Mouse (Mus musculus) midbrain, postnatal 0 days (tissue): ENCODE measurements around the gene Zfp385b. TPM values are rescaled to one million over a fixed set of nuclear protein-coding genes. Genes with fewer than 3 reads are reported as not detected.

Experiments used
- ATAC-seq: fragments of 200-750 bp; cut with Nextera tagmentation; 2 replicates; pipeline ENCODE4 v1.8.0; 2017; ENCODE audit warnings: moderate number of reproducible peaks, mild to moderate bottlenecking, moderate TSS enrichment, moderate library complexity; ENCODE audit not compliant: low FRiP score
- DNase-seq: peaks from one replicate; pipeline ENCODE4 v3.0.0-alpha.2; 2015; ENCODE audit warnings: low spot score
- H3K27ac ChIP-seq: fragments of 300-500 bp; sonication (generic); 2 replicates; pipeline ENCODE4 v1.5.1; 2014; ENCODE audit warnings: low read depth, mild to moderate bottlenecking, low read length, mixed read lengths
- H3K27me3 ChIP-seq: fragments of 300-500 bp; sonication (generic); 2 replicates; pipeline ENCODE4 v1.6.1; 2014; ENCODE audit warnings: low read length, control low read depth, mixed read lengths; ENCODE audit not compliant: insufficient read depth
- H3K36me3 ChIP-seq: fragments of 300-500 bp; sonication (generic); 2 replicates; pipeline ENCODE4 v1.6.1; 2014; ENCODE audit warnings: low read length, control low read depth, mixed read lengths; ENCODE audit not compliant: insufficient read depth
- H3K4me1 ChIP-seq: fragments of 300-500 bp; sonication (generic); 2 replicates; pipeline ENCODE4 v1.6.1; 2014; ENCODE audit warnings: mild to moderate bottlenecking, control low read depth, antibody characterized with exemption, low read length, mixed read lengths; ENCODE audit not compliant: insufficient read depth
- H3K4me2 ChIP-seq: fragments of 300-500 bp; sonication (generic); 2 replicates; pipeline ENCODE4 v1.6.1; 2014; ENCODE audit warnings: low read depth, mild to moderate bottlenecking, low read length, mixed read lengths; ENCODE audit not compliant: poor library complexity, severe bottlenecking
- H3K4me3 ChIP-seq: fragments of 300-500 bp; sonication (generic); 2 replicates; pipeline ENCODE4 v1.5.1; 2014; ENCODE audit warnings: low read depth, mild to moderate bottlenecking, low read length, moderate library complexity
- H3K9ac ChIP-seq: fragments of 300-500 bp; sonication (generic); replicated peaks from 2 replicates; pipeline ENCODE4 v1.6.1; 2014; ENCODE audit warnings: mild to moderate bottlenecking, low read length, moderate library complexity, mixed read lengths; ENCODE audit not compliant: poor library complexity, severe bottlenecking
- H3K9me3 ChIP-seq: fragments of 300-500 bp; sonication (generic); 2 replicates; pipeline ENCODE4 v1.6.1; 2016; ENCODE audit warnings: low read length, control low read depth
- CTCF ChIP-seq: IDR thresholded peaks from 2 replicates; pipeline ENCODE4 v1.5.1; 2016; ENCODE audit warnings: antibody characterized with exemption, mild to moderate bottlenecking
- WGBS: fragments of 180-500 bp; shearing (Covaris S2); extraction: QIAGEN DNeasy Blood & Tissue Kit; methylation state at CpG from one replicate; pipeline ENCODE4 v1.1.7; 2014; 5-methylcytosine and 5-hydroxymethylcytosine counted together
- polyA plus RNA-seq: library from polyadenylated mRNA; unstranded; fragments of >200 nt; fragmentation: Nextera tagmentation; extraction: Ambion mirVana; gene quantifications from 2 replicates; pipeline ENCODE4 v1.2.1, GENCODE M21; 2015
- total RNA-seq: library from RNA; depleted of rRNA; stranded (reverse); fragments of >200 nt; gene quantifications from 2 replicates; pipeline ENCODE4 v1.2.3, GENCODE M21; 2014; rRNA removed

Zfp385b gene
- total and polyA plus RNA-seq, 2 experiments from 2014 or later: 11.8 to 16.6 TPM

DNA sequence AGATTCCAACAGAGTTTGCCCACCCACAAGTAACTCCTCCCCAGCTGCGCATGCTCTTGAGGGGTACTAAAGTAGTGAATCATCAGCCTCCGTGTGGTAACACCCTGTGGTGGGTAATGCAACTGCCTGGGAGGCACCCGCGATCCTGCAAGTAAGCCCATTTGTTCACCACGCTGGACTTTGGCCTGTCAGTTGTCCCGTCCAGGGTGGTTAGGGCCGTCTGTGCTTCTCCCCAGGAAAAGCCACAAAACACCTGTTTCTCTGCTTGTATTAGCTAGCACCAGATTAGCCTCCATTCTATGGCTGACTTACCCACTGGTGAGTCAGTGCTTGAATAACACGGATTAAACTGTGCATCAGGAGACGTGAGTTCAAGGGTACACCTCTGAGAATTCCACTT, 442.6 kb downstream of the Zfp385b start:
- no peak for DNase-seq
- Histone ChIP-seq H3K4me2 (no peak overlapping the region), H3K27me3 (no peaks in the 10 kb centered on the region), H3K4me1 (no peaks in the 10 kb centered on the region), H3K4me3 (no peak overlapping the region), H3K27ac (no peak overlapping the region), H3K9ac (no peak overlapping the region), H3K36me3 (no peaks in the 10 kb centered on the region), H3K9me3 (no peaks in the 10 kb centered on the region)
- no peak for ATAC-seq
- no peak for TF ChIP-seq CTCF
- WGBS: 85% methylated on average over 9 of the region's 9 CpGs

GRCm38 (mm10) chr2:77375155-77375554, 444.3 kb downstream of the Zfp385b start:
- no peaks in the 10 kb centered on the region for H3K36me3 ChIP-seq
- H3K4me2 ChIP-seq: no peak overlapping the region
- H3K27ac ChIP-seq: no peak overlapping the region
- H3K9me3 ChIP-seq: no peaks in the 10 kb centered on the region
- DNase-seq: peak; percentile 75
- no peaks in the 10 kb centered on the region for H3K27me3 ChIP-seq
- no peak overlapping the region for H3K4me3 ChIP-seq
- H3K4me1 ChIP-seq: no peaks in the 10 kb centered on the region
- H3K9ac ChIP-seq: no peak overlapping the region
- TF ChIP-seq CTCF: no peak
- WGBS: 45% methylated on average over 8 of the region's 8 CpGs
- ATAC-seq: no peak; the same call in 1 of the 2 replicates

DNA sequence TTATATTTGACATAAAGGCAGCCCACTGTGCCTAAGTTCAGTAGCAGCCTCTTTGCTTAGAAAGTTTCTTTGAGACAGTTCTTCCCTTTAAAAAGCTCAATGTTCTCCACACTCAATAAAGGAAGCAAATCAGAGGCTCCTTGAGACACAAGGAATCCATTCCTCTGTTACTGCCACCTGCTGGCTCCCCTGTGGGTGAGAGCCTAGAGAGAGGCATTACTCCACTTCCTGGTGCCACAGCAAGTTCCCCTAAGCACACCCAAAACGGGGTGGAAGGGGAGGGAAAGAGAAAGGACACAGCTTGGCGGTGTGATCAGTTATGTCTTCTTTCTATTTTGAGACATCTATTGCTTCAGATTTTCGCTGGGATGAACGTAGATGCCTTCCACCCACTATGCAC, 450.3 kb downstream of the Zfp385b start:
- no peaks in the 10 kb centered on the region for H3K4me1 ChIP-seq
- H3K27ac ChIP-seq: no peak overlapping the region
- no peak overlapping the region for H3K4me3 ChIP-seq
- 72% methylated on average over 4 of the region's 4 CpGs for WGBS
- no peaks in the 10 kb centered on the region for H3K9me3 ChIP-seq
- ATAC-seq (no peak), DNase-seq (no peak)
- no peaks in the 10 kb centered on the region for H3K36me3 ChIP-seq
- no peak overlapping the region for H3K4me2 ChIP-seq
- no peak overlapping the region for H3K9ac ChIP-seq
- no peaks in the 10 kb centered on the region for H3K27me3 ChIP-seq
- TF ChIP-seq CTCF: peak; percentile 36

Other genes with a start within 250 kb of the Zfp385b start
- 11.8 and 12.7 TPM in 2 replicates for gene Cwc22, start 126.7 kb upstream of the Zfp385b start, total RNA-seq
- 9.4 TPM in 2 replicates for gene Cwc22, start 126.7 kb upstream of the Zfp385b start, polyA plus RNA-seq